ENCODE assay signal across 8 mouse cellular contexts in genomic region chr17:45686716-45687115, GRCm38 (mm10). TPM values are rescaled to one million over a fixed set of nuclear protein-coding genes. Genes with fewer than 3 reads are reported as not detected.
DNase-seq lines count a peak whose midpoint lies in the region; ATAC-seq and TF ChIP-seq lines count a peak whose summit lies in the region.

TSS of gene Tmem63b (minus strand) at chr17:45686905.

- H3K4me1 ChIP-seq in limb, embryonic 15.5 days: peaks cover 35% of the 10 kb centered on the region
- peaks cover 18% of the 10 kb centered on the region for H3K4me1 ChIP-seq in olfactory bulb, adult 2 months (ENCODE audit: control insufficient read depth, insufficient read depth, low read length)

- TF ChIP-seq POLR2A in olfactory bulb, adult 2 months (IDR thresholded peaks at IDR 0.05; ENCODE audit: insufficient read depth, low read depth, low read length): no peak

- ATAC-seq in erythroid progenitor cell, adult 5-6 weeks (replicated peaks; ENCODE audit: low FRiP score, poor library complexity, severe bottlenecking): peak; percentile 48
- ATAC-seq in limb, embryonic 15.5 days (ENCODE audit: insufficient number of reproducible peaks, low FRiP score, low TSS enrichment, low read depth): no peak

- TF ChIP-seq CTCF in layer of hippocampus, adult 2 months (conservative IDR thresholded peaks at IDR 0.05): no peak
- TF ChIP-seq CTCF in olfactory bulb, adult 2 months (IDR thresholded peaks at IDR 0.05; ENCODE audit: insufficient read depth, low read depth, low read length): no peak

- no peak for DNase-seq in layer of hippocampus, adult 2 months (ENCODE audit: low spot score in 2 of 2)
- no peak for DNase-seq in layer of hippocampus, adult 11-12 months (ENCODE audit: low spot score)
- DNase-seq in MN1 (ENCODE audit: low spot score): peak; percentile 45
- DNase-seq in heart, postnatal 4 days: no peak
- DNase-seq in kidney, postnatal 4 days: no peak

- H3K36me3 ChIP-seq in limb, embryonic 15.5 days: no peaks in the 10 kb centered on the region

- peak within 1 kb of the TSS; percentile 98 for H3K4me3 ChIP-seq in layer of hippocampus, adult 2 months
- H3K4me3 ChIP-seq in limb, embryonic 15.5 days: peak within 1 kb of the TSS; percentile 70
- peak within 1 kb of the TSS; percentile 95 for H3K4me3 ChIP-seq in olfactory bulb, adult 2 months (ENCODE audit: insufficient read depth, low read depth, low read length)

- H3K4me2 ChIP-seq in limb, embryonic 15.5 days: peak within 1 kb of the TSS; percentile 83

- peak within 1 kb of the TSS; percentile 88 for H3K9ac ChIP-seq in limb, embryonic 15.5 days

- WGBS in limb, embryonic 15.5 days: 7% methylated on average over 12 of the region's 12 CpGs
- 5% methylated on average over 12 of the region's 12 CpGs for WGBS in olfactory bulb, adult 2 months

- H3K27me3 ChIP-seq in limb, embryonic 15.5 days: no peaks in the 10 kb centered on the region

- peak within 1 kb of the TSS; percentile 97 for H3K27ac ChIP-seq in layer of hippocampus, adult 2 months
- peak within 1 kb of the TSS; percentile 88 for H3K27ac ChIP-seq in limb, embryonic 15.5 days
- peak within 1 kb of the TSS; percentile 75 for H3K27ac ChIP-seq in olfactory bulb, adult 2 months (ENCODE audit: insufficient read depth, low read depth, low read length)

- no peaks in the 10 kb centered on the region for H3K9me3 ChIP-seq in limb, embryonic 15.5 days

RNA-seq across cellular contexts. Expression of gene Tmem63b, which starts in this region (rescaled TPM):
- 100 to 1,000 TPM; 165 to 176 TPM for total RNA-seq in layer of hippocampus, adult 2 months (2021)
- total RNA-seq in erythroid progenitor cell, adult 5-6 weeks (2015; ENCODE audit: low replicate concordance): 3.2 and 3.8 TPM in 2 replicates
- 5.9 and 11.6 TPM in 2 replicates for total RNA-seq in erythroid progenitor cell, adult 5-6 weeks (2017; ENCODE audit: low replicate concordance)
- 10 to 100 TPM; 74.3 to 77.1 TPM for total RNA-seq in heart, postnatal 4 days (2021)
- polyA plus RNA-seq in limb, embryonic 15.5 days (2015; fragmentation: Nextera tagmentation; extraction: Ambion mirVana): 38.1 and 39.2 TPM in 2 replicates
- polyA plus RNA-seq in olfactory bulb, adult 2 months (2012; ENCODE audit: insufficient read depth, insufficient read length, low replicate concordance, missing spikeins): 179 TPM in 1 of 2 replicates, not detected in the other

Comparison
In these comparisons a context has a peak if more than half of its experiments do, and no peak if none do; other contexts are left out.
1. RNA of gene Tmem63b (total RNA-seq): 165 to 176 TPM in layer of hippocampus, adult 2 months and 74.3 to 77.1 TPM in heart, postnatal 4 days; 3.2 to 11.6 TPM in erythroid progenitor cell, adult 5-6 weeks; every median in the first group is over 4 times any median in the second.
2. Peak in every context shown above with its lines, with median percentiles within 50 percentile points of each other: H3K27ac ChIP-seq and H3K4me3 ChIP-seq.